Mouse (Mus musculus): ENCODE data around the gene Leap2. TPM values are rescaled to one million over a fixed set of nuclear protein-coding genes. Genes with fewer than 3 reads are reported as not detected.

The Leap2 gene
- polyA plus RNA-seq, 1 experiment: not detected

DNA sequence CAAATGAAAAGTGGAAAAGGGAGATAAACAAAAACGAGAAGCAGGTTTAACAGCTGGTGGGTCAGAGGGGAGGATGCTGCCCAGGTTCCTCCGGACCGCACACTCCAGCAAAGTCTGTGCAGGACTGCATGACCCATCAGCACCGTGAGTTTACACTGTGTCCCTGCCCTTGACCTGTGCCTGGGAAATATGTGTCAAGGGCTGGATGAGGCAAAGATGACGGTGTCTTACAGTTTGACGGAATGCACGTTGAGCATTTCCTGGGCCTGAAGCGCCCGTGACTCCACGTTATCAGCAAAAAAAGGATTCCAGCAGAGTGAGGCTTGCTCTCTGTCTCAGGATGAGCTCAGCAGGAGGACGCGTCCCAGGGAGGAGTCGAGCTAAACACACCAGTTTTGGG, 22.6 kb upstream of the Leap2 start:
- TF ChIP-seq POLR2A (IDR thresholded peaks at IDR 0.05; ENCODE audit: control insufficient read depth, extremely low read depth, insufficient read depth, low read length, poor library complexity) (no peak), CTCF (IDR thresholded peaks at IDR 0.05; ENCODE audit: borderline replicate concordance, control insufficient read depth, extremely low read depth, insufficient read depth, low read length, poor library complexity) (no peak)
- no peak overlapping the region for H3K4me3 ChIP-seq (ENCODE audit: control insufficient read depth, insufficient read depth, low read length)
- H3K4me1 ChIP-seq (replicated peaks; ENCODE audit: control insufficient read depth, insufficient read depth, low read length): peaks cover 11% of the 10 kb centered on the region
- 97% methylated on average over 13 of the region's 13 CpGs for WGBS
- H3K27ac ChIP-seq (ENCODE audit: control insufficient read depth, insufficient read depth, low read length): no peak overlapping the region
- no peaks in the 10 kb centered on the region for H3K36me3 ChIP-seq (ENCODE audit: control insufficient read depth, insufficient read depth, low read length)
- H3K27me3 ChIP-seq (ENCODE audit: control insufficient read depth, insufficient read depth, low read length): no peaks in the 10 kb centered on the region; the same call in 1 of the 2 replicates
- DNase-seq: no peak

GRCm38 (mm10) chr11:53443861-53444260, 20.9 kb upstream of the Leap2 start:
- Histone ChIP-seq H3K27me3 (ENCODE audit: control insufficient read depth, insufficient read depth, low read length) (no peaks in the 10 kb centered on the region), H3K36me3 (ENCODE audit: control insufficient read depth, insufficient read depth, low read length) (no peaks in the 10 kb centered on the region), H3K4me3 (ENCODE audit: control insufficient read depth, insufficient read depth, low read length) (no peak overlapping the region), H3K27ac (ENCODE audit: control insufficient read depth, insufficient read depth, low read length) (no peak overlapping the region), H3K4me1 (replicated peaks; ENCODE audit: control insufficient read depth, insufficient read depth, low read length) (peaks cover 2% of the 10 kb centered on the region; the same call in 1 of the 2 replicates)
- WGBS: 15% methylated on average over 6 of the region's 6 CpGs
- no peak for TF ChIP-seq POLR2A (IDR thresholded peaks at IDR 0.05; ENCODE audit: control insufficient read depth, extremely low read depth, insufficient read depth, low read length, poor library complexity)
- TF ChIP-seq CTCF (IDR thresholded peaks at IDR 0.05; ENCODE audit: borderline replicate concordance, control insufficient read depth, extremely low read depth, insufficient read depth, low read length, poor library complexity): no peak
- peak; percentile 50 for DNase-seq

- Histone ChIP-seq H3K27ac (ENCODE audit: control insufficient read depth, insufficient read depth, low read length) (no peak overlapping the region; the same call in 1 of the 2 replicates), H3K27me3 (ENCODE audit: control insufficient read depth, insufficient read depth, low read length) (no peaks in the 10 kb centered on the region), H3K36me3 (ENCODE audit: control insufficient read depth, insufficient read depth, low read length) (no peaks in the 10 kb centered on the region), H3K4me3 (ENCODE audit: control insufficient read depth, insufficient read depth, low read length) (no peak overlapping the region), H3K4me1 (replicated peaks; ENCODE audit: control insufficient read depth, insufficient read depth, low read length) (peaks cover 2% of the 10 kb centered on the region; the same call in 1 of the 2 replicates)
- WGBS: under 1% methylated on average over 12 of the region's 12 CpGs
- DNase-seq: peak; percentile 45
- TF ChIP-seq CTCF (IDR thresholded peaks at IDR 0.05; ENCODE audit: borderline replicate concordance, control insufficient read depth, extremely low read depth, insufficient read depth, low read length, poor library complexity) (no peak), POLR2A (IDR thresholded peaks at IDR 0.05; ENCODE audit: control insufficient read depth, extremely low read depth, insufficient read depth, low read length, poor library complexity) (no peak)
Observed at GRCm38 (mm10) chr11:53441921-53442320, 19.0 kb upstream of the Leap2 start.

DNA sequence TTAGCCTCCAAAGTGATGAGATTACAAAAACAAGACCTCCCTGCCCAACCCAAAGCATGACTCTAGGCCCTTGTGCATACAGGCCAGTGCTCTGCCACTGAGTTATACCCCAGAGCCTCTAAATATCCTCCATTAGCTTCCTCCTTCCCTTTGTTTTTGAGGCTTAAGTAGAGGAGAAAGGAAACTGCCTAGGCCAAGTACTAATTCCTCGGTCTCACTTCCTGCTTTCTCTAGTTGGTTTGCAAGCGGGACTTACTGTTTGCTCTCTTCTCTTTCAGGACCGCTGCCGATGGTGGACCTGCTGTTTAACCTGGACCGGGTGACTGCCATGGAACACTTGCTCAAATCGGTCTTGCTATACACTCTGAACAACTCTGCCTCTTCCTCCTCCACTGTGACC, 13.4 kb upstream of the Leap2 start:
- H3K27ac ChIP-seq (ENCODE audit: control insufficient read depth, insufficient read depth, low read length): no peak overlapping the region
- no peaks in the 10 kb centered on the region for H3K36me3 ChIP-seq (ENCODE audit: control insufficient read depth, insufficient read depth, low read length)
- H3K4me1 ChIP-seq (replicated peaks; ENCODE audit: control insufficient read depth, insufficient read depth, low read length): peaks cover 10% of the 10 kb centered on the region
- DNase-seq: no peak
- TF ChIP-seq CTCF (IDR thresholded peaks at IDR 0.05; ENCODE audit: borderline replicate concordance, control insufficient read depth, extremely low read depth, insufficient read depth, low read length, poor library complexity) (no peak), POLR2A (IDR thresholded peaks at IDR 0.05; ENCODE audit: control insufficient read depth, extremely low read depth, insufficient read depth, low read length, poor library complexity) (no peak)
- H3K4me3 ChIP-seq (ENCODE audit: control insufficient read depth, insufficient read depth, low read length): no peak overlapping the region
- WGBS: 90% methylated on average over 6 of the region's 6 CpGs
- no peaks in the 10 kb centered on the region for H3K27me3 ChIP-seq (ENCODE audit: control insufficient read depth, insufficient read depth, low read length)

DNA sequence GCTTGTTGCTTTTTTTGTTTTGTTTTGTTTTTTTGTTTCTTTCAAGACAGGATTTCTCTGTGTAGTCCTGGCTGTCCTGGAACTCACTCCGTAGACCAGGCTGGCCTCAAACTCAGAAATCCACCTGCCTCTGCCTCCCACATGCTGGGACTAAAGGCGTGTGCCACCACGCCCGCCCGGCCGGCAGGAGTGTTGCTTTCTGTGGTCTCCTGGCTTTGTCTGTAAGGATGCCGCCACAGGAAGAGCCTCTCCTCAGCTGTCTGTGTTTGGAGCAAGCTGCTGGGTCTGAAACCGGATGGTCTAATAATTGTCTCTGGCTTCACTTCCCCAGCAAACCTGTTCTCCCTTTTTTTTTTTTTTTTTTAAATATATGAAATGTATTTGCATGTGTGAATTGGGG, 12.5 kb upstream of the Leap2 start:
- Histone ChIP-seq H3K4me3 (ENCODE audit: control insufficient read depth, insufficient read depth, low read length) (no peak overlapping the region), H3K4me1 (replicated peaks; ENCODE audit: control insufficient read depth, insufficient read depth, low read length) (peaks cover 9% of the 10 kb centered on the region), H3K27ac (ENCODE audit: control insufficient read depth, insufficient read depth, low read length) (no peak overlapping the region), H3K36me3 (ENCODE audit: control insufficient read depth, insufficient read depth, low read length) (no peaks in the 10 kb centered on the region), H3K27me3 (ENCODE audit: control insufficient read depth, insufficient read depth, low read length) (no peaks in the 10 kb centered on the region)
- DNase-seq: no peak
- no peak for TF ChIP-seq CTCF (IDR thresholded peaks at IDR 0.05; ENCODE audit: borderline replicate concordance, control insufficient read depth, extremely low read depth, insufficient read depth, low read length, poor library complexity)
- TF ChIP-seq POLR2A (IDR thresholded peaks at IDR 0.05; ENCODE audit: control insufficient read depth, extremely low read depth, insufficient read depth, low read length, poor library complexity): no peak
- WGBS: 55% methylated on average over 8 of the region's 8 CpGs

GRCm38 (mm10) chr11:53433057-53433456, 10.1 kb upstream of the Leap2 start:
- H3K4me1 ChIP-seq (replicated peaks; ENCODE audit: control insufficient read depth, insufficient read depth, low read length): peaks cover 16% of the 10 kb centered on the region
- no peak for DNase-seq
- no peak for TF ChIP-seq CTCF (IDR thresholded peaks at IDR 0.05; ENCODE audit: borderline replicate concordance, control insufficient read depth, extremely low read depth, insufficient read depth, low read length, poor library complexity)
- no peak for TF ChIP-seq POLR2A (IDR thresholded peaks at IDR 0.05; ENCODE audit: control insufficient read depth, extremely low read depth, insufficient read depth, low read length, poor library complexity)
- no peak overlapping the region for H3K27ac ChIP-seq (ENCODE audit: control insufficient read depth, insufficient read depth, low read length)
- H3K4me3 ChIP-seq (ENCODE audit: control insufficient read depth, insufficient read depth, low read length): no peak overlapping the region
- no peaks in the 10 kb centered on the region for H3K27me3 ChIP-seq (ENCODE audit: control insufficient read depth, insufficient read depth, low read length)
- H3K36me3 ChIP-seq (ENCODE audit: control insufficient read depth, insufficient read depth, low read length): no peaks in the 10 kb centered on the region
- WGBS: 68% methylated on average over 6 of the region's 6 CpGs

Data from thymus, adult 2 months (tissue).